Mouse (Mus musculus) bone marrow macrophage, adult 2 months (primary cell): ENCODE results near the gene Pcdh19.

Experiments used
- CTCF ChIP-seq: IDR thresholded peaks from 2 replicates; pipeline ENCODE4 v1.5.1; 2012; ENCODE audit warnings: low read depth, mild to moderate bottlenecking, low read length, moderate library complexity
- POLR2A ChIP-seq: IDR thresholded peaks from 2 replicates; pipeline ENCODE4 v1.6.1; 2012; ENCODE audit warnings: mild to moderate bottlenecking, low read depth, low read length, borderline replicate concordance

GRCm38 (mm10) chrX:133618222-133618621 is 70.6 kb downstream of the Pcdh19 start:
- TF ChIP-seq CTCF (no peak), POLR2A (no peak)
